Mouse (Mus musculus) spleen, adult 2 months (tissue): ENCODE results near the gene Tcl1b2. TPM values are rescaled to one million over a fixed set of nuclear protein-coding genes. Genes with fewer than 3 reads are reported as not detected.

ENCODE experiments used
- DNase-seq, 2 experiments: peaks; one replicate each; pipeline versions ENCODE4 v3.0.0 to v3.0.0-alpha.2; 2012 to 2021; ENCODE audit warnings: low spot score in 2 of 2, low read depth in 1 of 2
- H3K27ac ChIP-seq: fragments of 200-500 bp; 2 replicates; pipeline ENCODE4 v1.5.1; 2012; ENCODE audit warnings: low read length, inconsistent platforms; ENCODE audit not compliant: insufficient read depth
- H3K27me3 ChIP-seq: fragments of 200-500 bp; 2 replicates; pipeline ENCODE4 v1.6.1; 2012; ENCODE audit warnings: mild to moderate bottlenecking, moderate library complexity, low read length, inconsistent platforms; ENCODE audit not compliant: control insufficient read depth, insufficient read depth
- H3K36me3 ChIP-seq: fragments of 200-500 bp; 2 replicates; pipeline ENCODE4 v1.6.1; 2012; ENCODE audit warnings: mild to moderate bottlenecking, low read length, inconsistent platforms; ENCODE audit not compliant: control insufficient read depth, insufficient read depth
- H3K4me1 ChIP-seq: fragments of 200-500 bp; 2 replicates; pipeline ENCODE4 v1.6.1; 2011; ENCODE audit warnings: inconsistent platforms; ENCODE audit not compliant: control insufficient read depth, insufficient read depth, insufficient read length
- H3K4me3 ChIP-seq: fragments of 200-500 bp; 2 replicates; pipeline ENCODE4 v1.5.1; 2011; ENCODE audit warnings: mild to moderate bottlenecking, inconsistent platforms; ENCODE audit not compliant: insufficient read depth, insufficient read length; ENCODE audit errors: extremely low read depth
- CTCF ChIP-seq: fragments of 200-500 bp; IDR thresholded peaks from 2 replicates; pipeline ENCODE4 v1.5.1; 2011; ENCODE audit warnings: mild to moderate bottlenecking, inconsistent platforms; ENCODE audit not compliant: insufficient read depth, insufficient read length, insufficient replicate concordance; ENCODE audit errors: extremely low read depth
- POLR2A ChIP-seq: fragments of 200-500 bp; IDR thresholded peaks from 2 replicates; pipeline ENCODE4 v1.6.1; 2011; ENCODE audit warnings: low read depth, low read length, inconsistent platforms
- WGBS: fragments of 180-500 bp; shearing (Covaris S2); methylation state at CpG from one replicate; pipeline ENCODE4 v1.1.7; 2018; 5-methylcytosine and 5-hydroxymethylcytosine counted together
- polyA plus RNA-seq: library from polyadenylated mRNA; depleted of rRNA; stranded (reverse); fragments of >200 nt; gene quantifications from 2 replicates; pipeline ENCODE4 v1.2.3, GENCODE M21; 2012; rRNA removed

The Tcl1b2 gene
- not detected in 2 replicates for polyA plus RNA-seq

GRCm38 (mm10) chr12:105145714-105146113 lies at the start of gene Tcl1b2:
TSS of gene Tcl1b2 (plus strand) at chr12:105146014.
- Histone ChIP-seq H3K4me3 (no peak within 1 kb of the TSS), H3K4me1 (no peaks in the 10 kb centered on the region), H3K27ac (no peak within 1 kb of the TSS), H3K27me3 (no peaks in the 10 kb centered on the region), H3K36me3 (no peaks in the 10 kb centered on the region)
- no peak for DNase-seq
- 64% methylated on average over 3 of the region's 3 CpGs for whole genome bisulfite sequencing
- no peak for TF ChIP-seq CTCF
- no peak for TF ChIP-seq POLR2A

- TF ChIP-seq CTCF: no peak
- TF ChIP-seq POLR2A: no peak
- H3K4me1 ChIP-seq: no peaks in the 10 kb centered on the region
- 85% methylated on average over 9 of the region's 9 CpGs for WGBS
These were observed 46.3 kb upstream of the Tcl1b2 start for GRCm38 (mm10) chr12:105099466-105100044.

DNA sequence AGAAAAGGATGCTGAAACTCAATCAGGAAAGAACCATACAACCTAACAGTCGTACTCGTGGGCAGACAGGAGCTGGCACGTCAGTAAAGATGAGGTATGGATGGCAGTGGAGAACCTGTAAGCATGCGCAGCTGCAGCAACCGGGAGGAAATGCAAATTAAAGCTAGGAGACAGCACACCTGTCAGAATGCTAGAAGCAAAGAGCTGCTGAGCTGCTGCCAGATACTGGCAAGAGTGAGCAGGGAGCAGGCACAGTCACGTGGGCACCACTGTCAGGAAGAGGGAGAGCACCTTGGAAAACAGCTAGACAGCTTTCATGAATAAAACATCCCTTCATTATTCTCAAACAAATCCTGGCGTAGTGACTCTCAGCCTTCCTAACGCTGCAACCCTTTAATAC lies 42.9 kb upstream of the Tcl1b2 start:
- DNase-seq: no peak
- TF ChIP-seq CTCF (no peak), POLR2A (no peak)
- Histone ChIP-seq H3K36me3 (no peaks in the 10 kb centered on the region), H3K4me1 (no peaks in the 10 kb centered on the region), H3K27ac (no peak overlapping the region), H3K27me3 (no peaks in the 10 kb centered on the region), H3K4me3 (no peak overlapping the region)
- 71% methylated on average over 8 of the region's 8 CpGs for WGBS

More at GRCm38 (mm10) chr12:105099466-105100044, 46.3 kb upstream of the Tcl1b2 start:
- Histone ChIP-seq H3K4me3 (no peak overlapping the region), H3K27ac (no peak overlapping the region), H3K27me3 (no peaks in the 10 kb centered on the region), H3K36me3 (no peaks in the 10 kb centered on the region)
- DNase-seq: no peak

DNA sequence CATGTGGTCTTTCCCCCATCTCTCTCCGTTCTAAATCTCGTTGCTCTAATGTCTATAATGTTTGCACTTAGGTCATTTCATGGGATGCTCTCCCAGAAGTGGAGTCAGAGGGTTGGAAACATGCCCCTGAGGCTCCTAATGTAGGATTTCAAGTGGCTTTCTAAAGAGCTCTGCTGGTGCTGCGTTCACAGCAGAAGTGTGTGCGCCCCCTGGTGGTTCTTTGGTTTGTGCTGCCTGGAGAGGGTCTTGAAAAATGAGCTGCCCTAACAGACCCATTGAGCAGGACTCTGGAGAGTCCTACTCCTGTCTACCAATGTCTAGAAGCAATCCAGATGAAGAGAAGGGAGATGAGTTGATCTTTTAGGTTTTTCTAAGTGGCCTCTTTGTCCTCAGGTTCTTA lies 41.8 kb upstream of the Tcl1b2 start:
- Histone ChIP-seq H3K36me3 (no peaks in the 10 kb centered on the region), H3K27ac (no peak overlapping the region), H3K4me3 (no peak overlapping the region), H3K27me3 (no peaks in the 10 kb centered on the region), H3K4me1 (no peaks in the 10 kb centered on the region)
- TF ChIP-seq CTCF (peak; percentile 82; the same call in 1 of the 2 replicates), POLR2A (no peak)
- peak; percentile 8 to 55 for DNase-seq
- 5% methylated on average over 4 of the region's 4 CpGs for WGBS

DNA sequence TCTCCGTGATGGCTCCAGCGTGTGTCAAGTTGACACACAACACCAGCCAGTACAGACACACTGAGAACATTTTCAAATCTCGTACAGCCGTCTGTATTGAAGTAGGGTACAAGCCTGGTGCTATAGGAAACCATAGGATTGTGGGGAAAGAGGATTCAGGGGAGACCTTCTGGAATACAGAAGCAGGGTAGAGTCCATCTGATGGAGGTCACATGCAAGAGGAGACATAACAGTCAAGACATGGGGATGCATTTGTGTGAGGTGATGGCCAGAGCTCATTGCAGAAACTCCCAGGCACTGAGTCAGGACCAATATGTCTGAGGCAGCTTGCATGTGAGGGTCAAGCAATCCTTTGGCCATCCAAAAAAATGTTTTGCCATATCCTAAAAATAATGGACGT lies 40.5 kb upstream of the Tcl1b2 start:
- TF ChIP-seq CTCF (no peak), POLR2A (no peak)
- H3K4me3 ChIP-seq: no peak overlapping the region
- H3K36me3 ChIP-seq: no peaks in the 10 kb centered on the region
- H3K27ac ChIP-seq: no peak overlapping the region
- no peak for DNase-seq
- 84% methylated on average over 5 of the region's 5 CpGs for WGBS
- no peaks in the 10 kb centered on the region for H3K4me1 ChIP-seq
- H3K27me3 ChIP-seq: no peaks in the 10 kb centered on the region

- TF ChIP-seq POLR2A (no peak), CTCF (no peak)
- 93% methylated on average over 4 of the region's 4 CpGs for WGBS
These were observed 37.0 kb upstream of the Tcl1b2 start for GRCm38 (mm10) chr12:105108856-105109255.

DNA sequence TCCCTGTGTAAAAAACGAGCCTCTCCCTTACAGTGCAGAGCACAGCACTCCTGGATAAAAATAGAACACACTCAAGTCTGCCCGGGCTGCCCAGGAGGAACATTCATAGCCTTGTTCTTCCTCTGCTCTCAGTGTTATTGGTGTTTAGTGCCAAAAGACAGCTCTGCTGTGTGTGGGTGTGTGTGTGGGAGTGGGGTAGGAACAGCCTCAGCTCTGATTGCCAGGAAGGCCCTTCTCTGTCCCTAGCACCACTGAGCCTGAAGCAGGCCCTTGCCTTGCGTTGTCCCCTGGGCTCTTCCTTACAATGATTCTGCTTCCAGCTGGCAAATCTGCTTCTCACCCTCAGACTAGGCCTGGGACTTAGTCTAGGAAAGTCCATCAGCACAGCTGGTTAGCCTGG lies 36.4 kb upstream of the Tcl1b2 start:
- H3K4me3 ChIP-seq: no peak overlapping the region
- WGBS: 36% methylated on average over 3 of the region's 3 CpGs
- no peak overlapping the region for H3K27ac ChIP-seq
- TF ChIP-seq CTCF (no peak), POLR2A (no peak)
- H3K27me3 ChIP-seq: no peaks in the 10 kb centered on the region
- no peaks in the 10 kb centered on the region for H3K4me1 ChIP-seq
- DNase-seq: no peak
- H3K36me3 ChIP-seq: no peaks in the 10 kb centered on the region

More at GRCm38 (mm10) chr12:105108856-105109255, 37.0 kb upstream of the Tcl1b2 start:
- Histone ChIP-seq H3K27ac (no peak overlapping the region), H3K4me3 (no peak overlapping the region), H3K4me1 (no peaks in the 10 kb centered on the region), H3K36me3 (no peaks in the 10 kb centered on the region), H3K27me3 (no peaks in the 10 kb centered on the region)
- no peak for DNase-seq
